Mouse (Mus musculus) macrophage (primary cell): ENCODE results near the gene Gon7. TPM values are rescaled to one million over a fixed set of nuclear protein-coding genes. Genes with fewer than 3 reads are reported as not detected.
A peak's percentile ranks its signal among the peaks of the same experiment; 100 is the strongest.

Experiments
- H3K27ac ChIP-seq: fragments of 350-480 bp; formaldehyde crosslinking; 2 replicates; pipeline ENCODE4 v1.9.0; 2021
- H3K36me3 ChIP-seq: fragments of 350-480 bp; formaldehyde crosslinking; 2 replicates; pipeline ENCODE4 v1.9.0; 2021; ENCODE audit errors: inconsistent target
- H3K4me3 ChIP-seq: fragments of 350-480 bp; formaldehyde crosslinking; 2 replicates; pipeline ENCODE4 v1.9.0; 2021; ENCODE audit errors: inconsistent target
- H3K79me2 ChIP-seq: fragments of 350-480 bp; formaldehyde crosslinking; 2 replicates; pipeline ENCODE4 v1.9.0; 2021; ENCODE audit errors: inconsistent target
- WGBS: methylation state at CpG from one replicate; pipeline ENCODE4 v1.1.7; 2026; ENCODE audit warnings: inconsistent platforms; ENCODE audit not compliant: missing documents; 5-methylcytosine and 5-hydroxymethylcytosine counted together
- polyA plus RNA-seq: library from polyadenylated mRNA; stranded (reverse); fragments of 250-400 nt; gene quantifications from 3 replicates; pipeline ENCODE4 v1.2.4, GENCODE M21; 2018; ENCODE audit warnings: inconsistent platforms

Gene Gon7
- polyA plus RNA-seq, 1 experiment from 2014 or later = 5.2 TPM

GRCm38 (mm10) chr12:102725761-102726175 lies 31.8 kb downstream of the Gon7 start:
- Histone ChIP-seq H3K27ac (no peak overlapping the region), H3K4me3 (no peak overlapping the region), H3K79me2 (no peaks in the 10 kb centered on the region), H3K36me3 (no peaks in the 10 kb centered on the region)
- 81% methylated on average over 7 of the region's 7 CpGs for WGBS

- Histone ChIP-seq H3K27ac (no peak overlapping the region), H3K36me3 (no peaks in the 10 kb centered on the region), H3K79me2 (no peaks in the 10 kb centered on the region), H3K4me3 (no peak overlapping the region)
- 96% methylated on average over 6 of the region's 6 CpGs for WGBS
These were observed 32.5 kb downstream of the Gon7 start for GRCm38 (mm10) chr12:102725146-102725545.

- no peaks in the 10 kb centered on the region for H3K36me3 ChIP-seq
- no peak overlapping the region for H3K27ac ChIP-seq
- H3K4me3 ChIP-seq = no peak overlapping the region
- no peaks in the 10 kb centered on the region for H3K79me2 ChIP-seq
- 33% methylated on average over 4 of the region's 6 CpGs for WGBS
These were observed 33.7 kb downstream of the Gon7 start for GRCm38 (mm10) chr12:102723861-102724260.

GRCm38 (mm10) chr12:102722966-102723365 lies 34.6 kb downstream of the Gon7 start:
- H3K36me3 ChIP-seq = no peaks in the 10 kb centered on the region
- WGBS = 94% methylated on average over 8 of the region's 8 CpGs
- H3K79me2 ChIP-seq = no peaks in the 10 kb centered on the region
- no peak overlapping the region for H3K4me3 ChIP-seq
- H3K27ac ChIP-seq = no peak overlapping the region

GRCm38 (mm10) chr12:102722451-102722850 lies 35.2 kb downstream of the Gon7 start:
- H3K27ac ChIP-seq = no peak overlapping the region
- no peak overlapping the region for H3K4me3 ChIP-seq
- 90% methylated on average over 11 of the region's 11 CpGs for WGBS
- H3K79me2 ChIP-seq = no peaks in the 10 kb centered on the region
- no peaks in the 10 kb centered on the region for H3K36me3 ChIP-seq

- H3K27ac ChIP-seq = no peak overlapping the region
- H3K36me3 ChIP-seq = no peaks in the 10 kb centered on the region
- H3K79me2 ChIP-seq = no peaks in the 10 kb centered on the region
- 59% methylated on average over 13 of the region's 13 CpGs for WGBS
- no peak overlapping the region for H3K4me3 ChIP-seq
These were observed 37.9 kb downstream of the Gon7 start for GRCm38 (mm10) chr12:102719552-102720315.

GRCm38 (mm10) chr12:102714654-102715395 lies 42.8 kb downstream of the Gon7 start:
- WGBS = 95% methylated on average over 9 of the region's 10 CpGs
- Histone ChIP-seq H3K36me3 (no peaks in the 10 kb centered on the region), H3K4me3 (no peak overlapping the region), H3K27ac (no peak overlapping the region), H3K79me2 (no peaks in the 10 kb centered on the region)

- Histone ChIP-seq H3K4me3 (no peak overlapping the region), H3K36me3 (no peaks in the 10 kb centered on the region), H3K79me2 (no peaks in the 10 kb centered on the region), H3K27ac (no peak overlapping the region)
- 96% methylated on average over 2 of the region's 2 CpGs for WGBS
These were observed 43.5 kb downstream of the Gon7 start for GRCm38 (mm10) chr12:102714116-102714515.

- WGBS = 41% methylated on average over 20 of the region's 20 CpGs
- Histone ChIP-seq H3K36me3 (no peaks in the 10 kb centered on the region), H3K27ac (no peak overlapping the region), H3K4me3 (no peak overlapping the region), H3K79me2 (no peaks in the 10 kb centered on the region)
These were observed 44.3 kb downstream of the Gon7 start for GRCm38 (mm10) chr12:102713153-102713865.

GRCm38 (mm10) chr12:102710851-102711375 lies 46.7 kb downstream of the Gon7 start:
- H3K79me2 ChIP-seq = no peaks in the 10 kb centered on the region
- 81% methylated on average over 4 of the region's 4 CpGs for WGBS
- H3K36me3 ChIP-seq = no peaks in the 10 kb centered on the region
- no peak overlapping the region for H3K27ac ChIP-seq
- no peak overlapping the region for H3K4me3 ChIP-seq

- 91% methylated on average over 5 of the region's 5 CpGs for WGBS
- Histone ChIP-seq H3K27ac (no peak overlapping the region), H3K36me3 (no peaks in the 10 kb centered on the region), H3K4me3 (no peak overlapping the region), H3K79me2 (no peaks in the 10 kb centered on the region)
These were observed 47.7 kb downstream of the Gon7 start for GRCm38 (mm10) chr12:102709896-102710295.

- H3K4me3 ChIP-seq = no peak overlapping the region
- peaks cover 9% of the 10 kb centered on the region; the same call in 1 of the 2 replicates for H3K79me2 ChIP-seq
- 75% methylated on average over 8 of the region's 11 CpGs for WGBS
- no peaks in the 10 kb centered on the region for H3K36me3 ChIP-seq
- no peak overlapping the region for H3K27ac ChIP-seq
These were observed 49.4 kb downstream of the Gon7 start for GRCm38 (mm10) chr12:102708220-102708619.

- Histone ChIP-seq H3K27ac (no peak overlapping the region), H3K4me3 (no peak overlapping the region), H3K36me3 (no peaks in the 10 kb centered on the region), H3K79me2 (peaks cover 21% of the 10 kb centered on the region)
- WGBS = 96% methylated on average over 10 of the region's 10 CpGs
These were observed 50.7 kb downstream of the Gon7 start for GRCm38 (mm10) chr12:102706833-102707463.

- Histone ChIP-seq H3K36me3 (no peaks in the 10 kb centered on the region), H3K27ac (no peak overlapping the region), H3K79me2 (peaks cover 30% of the 10 kb centered on the region), H3K4me3 (peak overlapping the region; percentile 39; the same call in 1 of the 2 replicates)
- 85% methylated on average over 6 of the region's 6 CpGs for WGBS
These were observed 51.5 kb downstream of the Gon7 start for GRCm38 (mm10) chr12:102705906-102706640.
